Mouse (Mus musculus): ENCODE measurements around the gene Cox8a. TPM values are rescaled to one million over a fixed set of nuclear protein-coding genes. Genes with fewer than 3 reads are reported as not detected.

Gene Cox8a
- polyA plus RNA-seq, 1 experiment from 2014 or later: 824 TPM

DNA sequence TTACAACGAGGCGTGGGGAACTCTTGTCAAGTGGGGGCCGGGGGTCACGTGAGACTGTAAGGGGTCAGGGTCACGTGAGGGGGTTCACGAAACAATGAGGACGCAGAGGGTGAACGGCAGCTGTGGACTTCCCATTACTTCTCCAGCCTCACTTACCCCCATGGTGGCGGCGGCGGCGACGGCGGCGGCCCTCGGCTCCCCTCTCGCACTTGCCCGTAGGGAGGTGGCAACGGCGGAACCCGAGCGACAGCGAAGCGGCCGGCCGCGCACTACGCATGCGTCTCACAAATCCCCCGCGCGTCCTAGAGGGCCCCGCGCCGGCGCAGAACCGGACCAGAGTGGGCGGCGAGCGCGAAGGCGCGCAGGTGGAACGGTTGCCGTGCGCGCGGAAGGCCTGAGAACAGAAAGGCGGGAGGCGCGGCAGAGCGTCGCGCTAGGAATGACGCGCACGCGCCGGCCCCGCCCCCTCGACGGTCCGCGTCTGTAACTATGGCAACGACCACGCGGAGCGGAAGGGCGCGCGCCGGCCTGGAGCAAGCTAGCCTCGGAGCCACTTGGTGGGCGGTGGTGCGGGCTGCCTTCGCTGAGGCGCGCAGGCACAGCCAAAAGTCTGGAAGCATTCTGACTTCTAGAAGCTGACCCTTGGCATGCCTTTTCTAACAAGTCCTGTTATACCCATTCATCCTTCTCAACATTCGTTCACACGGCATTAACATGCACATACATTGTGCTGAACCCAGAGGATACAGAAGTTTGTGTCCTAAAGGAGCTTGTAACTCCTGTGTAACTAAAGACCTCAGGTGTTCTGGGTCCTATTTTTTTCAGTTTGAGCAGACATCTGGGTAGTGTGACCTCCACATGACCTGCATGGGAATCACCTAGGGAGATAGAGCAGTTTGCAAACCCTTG, 23.6 kb upstream of the Cox8a start, which contains the start of gene Naa40:
TSS of gene Naa40 (minus strand) at position 402 of the 909 bp plus-strand sequence.
- peak; percentile 92 for ATAC-seq (ENCODE audit: insufficient number of reproducible peaks, insufficient read depth, low FRiP score, low TSS enrichment)

DNA sequence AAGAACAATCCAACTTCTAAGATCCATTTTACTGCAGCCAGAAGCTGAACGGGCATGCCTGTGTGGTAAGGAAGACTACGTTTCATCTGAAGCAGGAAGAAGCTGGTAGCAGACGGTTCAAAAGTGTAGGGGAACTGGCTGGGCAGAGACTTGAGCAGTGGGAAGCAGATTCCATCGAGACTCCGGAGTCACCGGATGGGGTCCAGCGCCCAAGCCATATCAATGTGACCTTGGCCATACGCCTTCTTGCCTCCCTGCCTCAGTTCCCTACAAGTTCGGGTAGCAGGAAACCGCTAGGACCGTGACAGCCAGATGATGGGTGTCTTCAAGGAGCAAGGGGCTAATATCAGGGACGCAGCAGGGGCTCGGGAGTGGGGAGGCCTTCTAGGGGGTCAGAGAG, 22.9 kb upstream of the Cox8a start:
- Histone ChIP-seq H3K9me3 (no peaks in the 10 kb centered on the region), H3K4me1 (peaks cover 11% of the 10 kb centered on the region), H3K36me3 (0 out of 2 replicates have a peak, but pooled peaks cover 6% of the 10 kb centered on the region), H3K27me3 (no peaks in the 10 kb centered on the region), H3K27ac (peak overlapping the region; percentile 81), H3K9ac (peak overlapping the region; percentile 78), H3K4me2 (replicated peaks) (peak overlapping the region; percentile 79), H3K4me3 (peak overlapping the region; percentile 68)
- WGBS: 4% methylated on average over 13 of the region's 13 CpGs
- ATAC-seq (ENCODE audit: insufficient number of reproducible peaks, insufficient read depth, low FRiP score, low TSS enrichment): no peak

More for the DNA sequence above, 23.6 kb upstream of the Cox8a start, which contains the start of gene Naa40:
- H3K27me3 ChIP-seq: no peaks in the 10 kb centered on the region
- peak within 1 kb of the TSS; percentile 78 for H3K9ac ChIP-seq
- peak within 1 kb of the TSS; percentile 79 for H3K4me2 ChIP-seq (replicated peaks)
- H3K4me1 ChIP-seq: peaks cover 11% of the 10 kb centered on the region
- H3K9me3 ChIP-seq: no peaks in the 10 kb centered on the region
- peak within 1 kb of the TSS; percentile 81 for H3K27ac ChIP-seq
- H3K4me3 ChIP-seq: peak within 1 kb of the TSS; percentile 68
- H3K36me3 ChIP-seq: 0 out of 2 replicates have a peak, but pooled peaks cover 6% of the 10 kb centered on the region
- under 1% methylated on average over 80 of the region's 80 CpGs for WGBS

DNA sequence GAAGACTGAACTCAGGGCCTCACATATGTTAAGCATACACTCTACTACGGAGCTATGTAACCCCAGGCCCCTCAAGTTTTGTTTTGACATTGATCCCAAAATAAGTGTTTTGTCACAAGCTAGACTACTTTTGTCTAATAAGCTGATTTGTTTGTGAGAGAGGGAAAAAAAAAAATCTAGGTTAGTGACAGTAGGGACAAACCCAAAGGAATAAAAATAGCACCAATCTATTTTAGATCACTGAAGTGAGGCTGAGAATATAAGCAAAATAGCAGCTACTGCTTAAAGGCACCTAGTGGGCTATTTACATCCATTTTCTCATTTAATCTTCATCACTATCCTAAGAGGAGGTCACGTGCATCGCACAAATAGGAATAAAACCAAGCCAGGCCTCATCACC, 22.2 kb upstream of the Cox8a start:
- Histone ChIP-seq H3K9me3 (no peaks in the 10 kb centered on the region), H3K27ac (no peak overlapping the region), H3K36me3 (0 out of 2 replicates have a peak, but pooled peaks cover 6% of the 10 kb centered on the region), H3K4me3 (peak overlapping the region; percentile 68; the same call in 1 of the 2 replicates), H3K27me3 (no peaks in the 10 kb centered on the region), H3K9ac (peak overlapping the region; percentile 78), H3K4me2 (replicated peaks) (peak overlapping the region; percentile 79), H3K4me1 (peaks cover 11% of the 10 kb centered on the region)
- WGBS: 86% methylated on average over 3 of the region's 3 CpGs
- no peak for ATAC-seq (ENCODE audit: insufficient number of reproducible peaks, insufficient read depth, low FRiP score, low TSS enrichment)

DNA sequence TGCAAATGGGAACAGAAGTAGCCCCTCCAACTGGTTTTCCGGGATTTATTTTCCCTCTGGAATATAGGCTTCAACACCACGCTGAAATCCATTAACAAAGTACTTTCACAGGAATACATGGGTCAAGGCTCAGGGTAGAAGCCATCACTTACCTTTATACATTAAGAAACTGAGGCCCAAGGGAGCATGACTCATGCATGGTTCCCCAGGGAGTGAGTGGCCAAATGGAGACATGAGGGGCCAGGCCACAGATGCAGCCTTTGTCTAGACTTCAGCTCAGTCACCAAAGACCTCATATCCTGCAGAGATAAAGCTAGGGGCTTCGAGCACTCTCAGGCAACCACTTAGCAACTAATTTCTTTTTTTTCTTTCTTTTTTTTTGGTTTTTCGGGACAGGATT, 19.3 kb upstream of the Cox8a start:
- Histone ChIP-seq H3K4me3 (no peak overlapping the region), H3K27ac (no peak overlapping the region), H3K36me3 (peaks cover 28% of the 10 kb centered on the region), H3K4me2 (replicated peaks) (no peak overlapping the region), H3K4me1 (peaks cover 11% of the 10 kb centered on the region), H3K9ac (no peak overlapping the region), H3K9me3 (no peaks in the 10 kb centered on the region), H3K27me3 (no peaks in the 10 kb centered on the region)
- WGBS: 91% methylated on average over 4 of the region's 4 CpGs
- ATAC-seq (ENCODE audit: insufficient number of reproducible peaks, insufficient read depth, low FRiP score, low TSS enrichment): no peak

DNA sequence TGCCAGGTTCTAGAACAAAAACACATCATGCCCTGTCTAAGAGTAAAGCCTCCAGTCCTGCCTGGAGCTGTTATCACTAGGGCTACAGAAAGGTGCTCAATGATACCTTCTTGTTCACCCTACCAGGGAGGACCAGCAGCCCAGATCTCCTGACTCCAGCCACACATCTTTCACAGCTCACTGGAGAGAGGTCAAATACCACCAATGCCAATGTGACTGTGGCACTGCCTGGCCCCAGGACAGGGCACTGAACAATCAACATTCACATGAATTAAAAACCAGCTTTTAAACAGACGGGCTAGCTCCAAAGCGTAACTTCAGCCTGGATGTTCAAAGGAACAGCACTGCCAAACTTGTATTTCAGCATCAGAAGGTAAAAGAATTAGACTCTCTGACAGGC, 18.6 kb upstream of the Cox8a start:
- Histone ChIP-seq H3K9ac (no peak overlapping the region), H3K27ac (no peak overlapping the region), H3K4me2 (replicated peaks) (no peak overlapping the region), H3K36me3 (peaks cover 35% of the 10 kb centered on the region), H3K4me3 (no peak overlapping the region), H3K9me3 (no peaks in the 10 kb centered on the region), H3K4me1 (peaks cover 7% of the 10 kb centered on the region), H3K27me3 (no peaks in the 10 kb centered on the region)
- ATAC-seq (ENCODE audit: insufficient number of reproducible peaks, insufficient read depth, low FRiP score, low TSS enrichment): no peak
- WGBS: 92% methylated on average over 2 of the region's 2 CpGs

DNA sequence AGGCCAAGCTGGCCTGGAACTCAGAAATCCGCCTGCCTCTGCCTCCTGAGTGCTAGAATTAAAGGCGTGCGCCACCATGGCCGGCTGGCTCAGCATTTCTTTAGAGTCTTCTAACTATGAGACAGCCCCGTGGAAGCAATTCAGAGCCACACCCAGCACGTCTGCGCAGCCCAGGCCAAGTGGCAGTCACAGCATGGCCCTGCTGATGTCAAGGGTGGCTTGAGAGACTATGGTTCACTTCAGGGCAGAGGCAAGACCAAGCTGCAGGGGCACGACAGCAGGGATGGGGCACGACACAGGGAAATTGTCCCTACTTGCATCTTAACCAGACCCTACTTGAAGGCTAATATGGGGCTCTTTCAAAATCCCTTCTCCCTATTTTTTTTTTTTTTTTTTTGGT, 18.0 kb upstream of the Cox8a start:
- no peak overlapping the region for H3K4me3 ChIP-seq
- no peak overlapping the region for H3K27ac ChIP-seq
- H3K36me3 ChIP-seq: peaks cover 41% of the 10 kb centered on the region
- no peak overlapping the region for H3K9ac ChIP-seq
- H3K4me2 ChIP-seq (replicated peaks): no peak overlapping the region
- no peaks in the 10 kb centered on the region for H3K27me3 ChIP-seq
- H3K9me3 ChIP-seq: no peaks in the 10 kb centered on the region
- peaks cover 7% of the 10 kb centered on the region for H3K4me1 ChIP-seq
- no peak for ATAC-seq (ENCODE audit: insufficient number of reproducible peaks, insufficient read depth, low FRiP score, low TSS enrichment)
- 94% methylated on average over 9 of the region's 9 CpGs for WGBS

DNA sequence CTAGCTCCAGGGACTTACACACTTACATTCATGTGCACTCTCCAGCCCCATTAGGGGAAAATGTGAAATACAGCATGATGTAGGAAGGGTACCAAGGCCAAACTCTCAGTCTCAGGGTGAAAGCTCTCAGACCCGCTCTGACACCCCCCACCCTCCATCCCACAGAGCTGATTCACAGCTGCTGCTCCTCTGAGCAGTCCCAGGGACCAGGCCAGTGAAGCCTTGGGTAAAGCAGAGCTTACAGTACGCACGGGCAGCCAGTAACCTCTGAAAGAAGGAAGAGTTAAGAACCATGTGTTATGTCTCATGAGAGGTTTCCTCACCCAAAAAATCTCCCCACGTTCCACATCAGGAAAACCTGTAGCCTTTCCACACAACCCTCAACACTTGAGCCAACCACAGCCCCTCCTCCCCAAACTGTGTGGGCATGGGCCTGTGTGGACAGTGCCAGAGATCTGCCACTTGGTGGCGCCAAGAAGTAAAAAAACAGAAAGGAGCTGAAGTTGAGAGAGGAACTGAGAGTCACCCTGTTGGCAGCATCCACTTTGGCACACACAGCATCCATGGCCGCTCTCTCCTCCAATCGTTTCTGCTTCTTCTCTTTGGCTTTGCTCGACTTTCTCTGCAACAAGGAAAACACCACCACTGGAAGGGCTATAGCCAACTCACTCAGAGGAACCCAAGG, 17.3 kb upstream of the Cox8a start:
- Histone ChIP-seq H3K36me3 (peaks cover 48% of the 10 kb centered on the region), H3K4me1 (peaks cover 2% of the 10 kb centered on the region), H3K9ac (no peak overlapping the region), H3K4me3 (no peak overlapping the region), H3K4me2 (replicated peaks) (no peak overlapping the region), H3K27ac (no peak overlapping the region), H3K9me3 (no peaks in the 10 kb centered on the region), H3K27me3 (no peaks in the 10 kb centered on the region)
- 0 out of 2 replicates have a peak, but pooled peaks have one; percentile 36 for ATAC-seq (ENCODE audit: insufficient number of reproducible peaks, insufficient read depth, low FRiP score, low TSS enrichment)
- WGBS: 59% methylated on average over 8 of the region's 8 CpGs

DNA sequence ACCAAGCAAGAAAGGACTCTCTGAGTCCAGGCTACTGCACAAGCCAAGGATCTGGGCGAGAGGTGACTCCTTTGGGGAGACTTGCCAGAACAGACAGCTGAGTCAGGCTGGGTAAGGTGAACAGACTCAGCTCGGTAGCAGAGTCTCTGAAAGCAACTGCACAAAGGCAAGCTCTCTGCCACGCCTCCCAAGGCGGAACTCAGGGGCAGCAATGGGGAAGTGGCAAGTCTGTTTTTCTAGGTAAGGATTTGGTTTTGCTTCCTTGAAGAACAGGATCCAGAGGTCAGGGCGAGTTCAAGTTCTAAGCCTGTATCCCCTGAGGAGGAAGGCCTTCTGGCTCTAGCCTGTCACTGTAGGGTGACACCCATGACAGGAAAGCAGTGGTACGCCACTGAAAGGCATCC, 9.1 kb upstream of the Cox8a start:
- no peak overlapping the region for H3K27ac ChIP-seq
- no peaks in the 10 kb centered on the region for H3K4me1 ChIP-seq
- H3K27me3 ChIP-seq: no peaks in the 10 kb centered on the region
- H3K36me3 ChIP-seq: peaks cover 53% of the 10 kb centered on the region
- no peak overlapping the region for H3K9ac ChIP-seq
- 0 out of 2 replicates have a peak, but pooled peaks cover 3% of the 10 kb centered on the region for H3K9me3 ChIP-seq
- 80% methylated on average over 6 of the region's 6 CpGs for WGBS
- no peak overlapping the region for H3K4me3 ChIP-seq
- no peak for ATAC-seq (ENCODE audit: insufficient number of reproducible peaks, insufficient read depth, low FRiP score, low TSS enrichment)
- H3K4me2 ChIP-seq (replicated peaks): no peak overlapping the region

DNA sequence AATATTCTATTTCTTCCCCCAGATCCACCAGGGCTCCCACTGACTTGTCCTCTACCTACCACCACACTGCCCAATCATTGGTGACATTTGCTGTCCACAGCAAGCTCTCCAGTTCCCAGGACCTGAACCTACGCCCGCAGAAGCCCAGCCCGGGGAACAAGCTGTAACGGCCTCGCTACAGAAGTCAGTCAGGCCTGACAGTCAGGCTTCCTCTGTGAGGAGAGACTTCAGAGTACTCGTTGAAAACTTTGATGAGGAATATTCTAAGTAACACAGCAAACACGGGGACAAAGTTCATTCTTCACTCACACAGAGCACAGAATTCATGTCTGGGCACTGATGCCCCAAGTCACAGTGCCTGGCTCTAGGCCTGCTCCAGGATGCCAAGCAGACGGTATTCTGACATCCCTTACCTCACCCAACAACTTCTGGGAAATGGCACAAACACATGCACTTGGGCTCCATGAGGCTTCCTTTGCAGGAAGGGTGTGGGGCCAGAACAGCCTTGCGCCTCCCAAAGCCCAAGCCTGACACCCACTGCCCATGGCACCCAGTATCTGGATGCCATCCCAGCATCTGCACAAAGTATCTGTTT, 7.8 kb upstream of the Cox8a start:
- H3K4me3 ChIP-seq: no peak overlapping the region
- WGBS: 92% methylated on average over 9 of the region's 9 CpGs
- H3K9me3 ChIP-seq: 0 out of 2 replicates have a peak, but pooled peaks cover 3% of the 10 kb centered on the region
- no peak overlapping the region for H3K27ac ChIP-seq
- H3K9ac ChIP-seq: no peak overlapping the region
- H3K4me1 ChIP-seq: no peaks in the 10 kb centered on the region
- no peak for ATAC-seq (ENCODE audit: insufficient number of reproducible peaks, insufficient read depth, low FRiP score, low TSS enrichment)
- H3K27me3 ChIP-seq: no peaks in the 10 kb centered on the region
- peaks cover 40% of the 10 kb centered on the region for H3K36me3 ChIP-seq
- H3K4me2 ChIP-seq (replicated peaks): no peak overlapping the region

DNA sequence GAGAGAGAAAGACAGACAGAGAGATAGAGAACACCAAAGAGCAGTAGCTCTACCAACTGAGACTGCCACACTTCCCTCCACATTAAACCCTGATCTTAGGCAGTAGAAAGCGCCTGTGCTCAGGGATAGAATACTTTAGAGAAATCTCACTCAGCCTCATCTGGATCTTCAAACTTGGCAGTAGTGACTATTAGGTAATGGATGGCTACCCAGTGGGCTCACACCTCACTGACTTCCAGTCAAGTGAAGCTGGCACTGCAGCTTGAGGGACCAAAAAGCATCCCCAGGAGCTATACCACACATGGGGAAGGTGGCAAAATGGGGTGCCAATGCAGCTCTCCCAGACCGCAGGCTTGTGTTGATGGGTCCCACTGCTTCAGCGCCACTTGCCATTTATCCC, 6.8 kb upstream of the Cox8a start:
- ATAC-seq (ENCODE audit: insufficient number of reproducible peaks, insufficient read depth, low FRiP score, low TSS enrichment): no peak
- Histone ChIP-seq H3K36me3 (peaks cover 31% of the 10 kb centered on the region), H3K27me3 (no peaks in the 10 kb centered on the region), H3K27ac (no peak overlapping the region), H3K4me2 (replicated peaks) (no peak overlapping the region), H3K9me3 (0 out of 2 replicates have a peak, but pooled peaks cover 3% of the 10 kb centered on the region), H3K4me1 (no peaks in the 10 kb centered on the region), H3K4me3 (no peak overlapping the region), H3K9ac (no peak overlapping the region)
- WGBS: 94% methylated on average over 3 of the region's 3 CpGs

DNA sequence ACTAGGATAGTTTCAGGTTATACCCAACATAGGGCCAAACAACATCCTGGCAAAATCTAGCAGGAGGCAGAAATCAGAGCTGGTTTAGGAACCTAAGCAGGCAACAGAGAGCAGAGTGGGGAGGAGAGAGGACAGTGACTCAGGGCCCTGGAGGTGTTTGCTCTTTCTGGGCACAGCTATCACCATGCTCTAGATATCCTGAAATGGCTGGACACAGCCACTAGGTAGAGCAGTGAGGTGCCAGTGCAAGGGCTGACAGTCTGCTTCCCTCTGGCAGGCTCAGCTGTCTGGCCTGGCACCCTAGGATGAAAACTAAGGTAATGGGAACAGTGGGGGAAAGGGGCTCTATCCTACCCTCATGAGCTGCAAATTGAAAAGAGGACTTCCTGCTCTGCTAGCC, 6.1 kb upstream of the Cox8a start:
- Histone ChIP-seq H3K4me3 (no peak overlapping the region), H3K4me1 (no peaks in the 10 kb centered on the region), H3K27me3 (no peaks in the 10 kb centered on the region), H3K9me3 (0 out of 2 replicates have a peak, but pooled peaks cover 3% of the 10 kb centered on the region), H3K27ac (no peak overlapping the region), H3K36me3 (peaks cover 23% of the 10 kb centered on the region), H3K4me2 (replicated peaks) (no peak overlapping the region), H3K9ac (no peak overlapping the region)
- ATAC-seq (ENCODE audit: insufficient number of reproducible peaks, insufficient read depth, low FRiP score, low TSS enrichment): no peak

Measured in embryonic facial prominence, embryonic 12.5 days (tissue).